Mouse (Mus musculus) hindbrain, embryonic 14.5 days (tissue): ENCODE results near the gene Lsamp. TPM values are rescaled to one million over a fixed set of nuclear protein-coding genes. Genes with fewer than 3 reads are reported as not detected.

Experiments
- ATAC-seq: fragments of 200-750 bp; cut with Nextera tagmentation; 2 replicates; pipeline ENCODE4 v1.8.0; 2017; ENCODE audit warnings: moderate number of reproducible peaks, mild to moderate bottlenecking, moderate TSS enrichment, moderate library complexity; ENCODE audit not compliant: low FRiP score
- DNase-seq: peaks from one replicate; pipeline ENCODE4 v3.0.0-alpha.2; 2015; ENCODE audit warnings: low spot score
- H3K27ac ChIP-seq: fragments of 300-500 bp; sonication (generic); 2 replicates; pipeline ENCODE4 v1.5.1; 2014; ENCODE audit warnings: mild to moderate bottlenecking, moderate library complexity
- H3K27me3 ChIP-seq: fragments of 300-500 bp; sonication (generic); 2 replicates; pipeline ENCODE4 v1.6.1; 2014; ENCODE audit warnings: mild to moderate bottlenecking, low read length, mixed read lengths; ENCODE audit not compliant: control insufficient read depth, insufficient read depth
- H3K36me3 ChIP-seq: fragments of 300-500 bp; sonication (generic); replicated peaks from 2 replicates; pipeline ENCODE4 v1.6.1; 2014; ENCODE audit not compliant: control insufficient read depth, insufficient read depth
- H3K4me1 ChIP-seq: fragments of 300-500 bp; sonication (generic); replicated peaks from 2 replicates; pipeline ENCODE4 v1.6.1; 2014; ENCODE audit warnings: antibody characterized with exemption, low read length, mixed read lengths; ENCODE audit not compliant: control insufficient read depth, insufficient read depth
- H3K4me2 ChIP-seq: fragments of 300-500 bp; sonication (generic); replicated peaks from 2 replicates; pipeline ENCODE4 v1.6.1; 2014; ENCODE audit warnings: mild to moderate bottlenecking, moderate library complexity
- H3K4me3 ChIP-seq: fragments of 300-500 bp; sonication (generic); replicated peaks from 2 replicates; pipeline ENCODE4 v1.5.1; 2014; ENCODE audit warnings: mild to moderate bottlenecking, low read length
- H3K9ac ChIP-seq: fragments of 300-500 bp; sonication (generic); 2 replicates; pipeline ENCODE4 v1.6.1; 2014
- H3K9me3 ChIP-seq: fragments of 300-500 bp; sonication (generic); 2 replicates; pipeline ENCODE4 v1.6.1; 2016; ENCODE audit warnings: low read length; ENCODE audit not compliant: control insufficient read depth
- WGBS: fragments of 180-500 bp; shearing (Covaris S2); extraction: QIAGEN DNeasy Blood & Tissue Kit; methylation state at CpG from one replicate; pipeline ENCODE4 v1.1.7; 2014; 5-methylcytosine and 5-hydroxymethylcytosine counted together
- polyA plus RNA-seq: library from polyadenylated mRNA; unstranded; fragments of >200 nt; fragmentation: Nextera tagmentation; extraction: Ambion mirVana; gene quantifications from 2 replicates; pipeline ENCODE4 v1.2.1, GENCODE M21; 2014

The Lsamp gene
- polyA plus RNA-seq, 1 experiment from 2014 or later = 88.1 TPM

GRCm38 (mm10) chr16:41701790-41702428 is 1717.7 kb downstream of the Lsamp start:
- no peak for DNase-seq
- no peaks in the 10 kb centered on the region for H3K9me3 ChIP-seq
- no peak overlapping the region for H3K9ac ChIP-seq
- no peak overlapping the region for H3K4me2 ChIP-seq
- H3K4me3 ChIP-seq = no peak overlapping the region
- no peaks in the 10 kb centered on the region for H3K27me3 ChIP-seq
- no peak overlapping the region for H3K27ac ChIP-seq
- no peak for ATAC-seq
- no peaks in the 10 kb centered on the region for H3K4me1 ChIP-seq
- WGBS = 76% methylated on average over 5 of the region's 5 CpGs
- no peaks in the 10 kb centered on the region for H3K36me3 ChIP-seq

- WGBS = 59% methylated on average over 9 of the region's 9 CpGs
- Histone ChIP-seq H3K4me2 (no peak overlapping the region), H3K27ac (peak overlapping the region; percentile 62)
Measured at GRCm38 (mm10) chr16:41728900-41729585, 1744.9 kb downstream of the Lsamp start.

DNA sequence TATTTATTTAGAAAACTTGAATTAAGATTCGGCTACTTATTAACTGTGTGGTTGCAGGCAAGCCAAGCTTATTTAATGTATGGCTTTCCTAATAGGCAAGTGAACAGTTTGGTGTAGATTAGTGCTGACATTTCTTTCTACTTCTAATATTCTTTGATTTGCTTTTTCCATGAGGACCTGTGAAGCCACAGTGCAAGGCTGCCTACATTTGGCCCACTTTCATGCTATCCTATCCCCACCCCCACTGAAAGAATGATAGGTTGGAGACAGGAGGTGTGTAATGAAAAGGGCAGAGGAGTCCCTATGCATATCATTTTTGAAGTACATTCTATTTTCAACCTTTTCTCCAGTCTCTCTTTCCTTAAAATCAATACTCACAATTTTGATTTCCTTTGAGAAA is 1745.8 kb downstream of the Lsamp start:
- no peak overlapping the region for H3K9ac ChIP-seq
- no peaks in the 10 kb centered on the region for H3K27me3 ChIP-seq
- H3K9me3 ChIP-seq = no peaks in the 10 kb centered on the region
- peaks cover 6% of the 10 kb centered on the region; the same call in 1 of the 2 replicates for H3K4me1 ChIP-seq
- DNase-seq (no peak), ATAC-seq (no peak)
- H3K4me2 ChIP-seq = no peak overlapping the region
- 84% methylated on average over 1 of the region's 1 CpGs for WGBS
- H3K4me3 ChIP-seq = no peak overlapping the region
- no peaks in the 10 kb centered on the region for H3K36me3 ChIP-seq
- H3K27ac ChIP-seq = peak overlapping the region; percentile 62; the same call in 1 of the 2 replicates

More at GRCm38 (mm10) chr16:41728900-41729585, 1744.9 kb downstream of the Lsamp start:
- no peak for DNase-seq
- peak; percentile 85 for ATAC-seq
- no peaks in the 10 kb centered on the region for H3K9me3 ChIP-seq
- H3K36me3 ChIP-seq = no peaks in the 10 kb centered on the region
- H3K9ac ChIP-seq = no peak overlapping the region
- no peaks in the 10 kb centered on the region for H3K27me3 ChIP-seq
- H3K4me3 ChIP-seq = no peak overlapping the region
- peaks cover 6% of the 10 kb centered on the region; the same call in 1 of the 2 replicates for H3K4me1 ChIP-seq

DNA sequence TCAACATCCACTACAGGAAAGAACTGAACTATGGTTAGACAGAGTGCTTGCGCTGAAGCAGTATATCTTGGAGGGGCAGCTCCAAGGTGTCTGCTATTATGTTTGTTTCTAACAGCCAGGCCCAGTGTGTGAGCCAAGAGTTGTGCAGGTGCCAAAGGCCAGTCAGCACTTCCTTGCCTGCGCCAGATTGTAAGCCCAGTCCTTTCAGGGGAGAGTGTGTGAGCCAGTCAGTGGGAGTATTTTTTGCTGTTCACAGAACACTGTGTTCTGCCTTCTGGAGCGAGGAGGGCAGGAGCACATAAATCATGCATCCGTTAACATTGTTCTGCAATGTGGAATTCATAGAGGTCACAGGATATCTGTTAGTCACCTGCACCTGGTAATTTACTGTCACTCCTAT is 1760.9 kb downstream of the Lsamp start:
- no peaks in the 10 kb centered on the region for H3K27me3 ChIP-seq
- DNase-seq (no peak), ATAC-seq (peak; percentile 51; the same call in 1 of the 2 replicates)
- H3K9me3 ChIP-seq = no peaks in the 10 kb centered on the region
- H3K4me1 ChIP-seq = no peaks in the 10 kb centered on the region
- no peak overlapping the region for H3K4me2 ChIP-seq
- no peak overlapping the region for H3K4me3 ChIP-seq
- 65% methylated on average over 4 of the region's 4 CpGs for WGBS
- no peaks in the 10 kb centered on the region for H3K36me3 ChIP-seq
- H3K27ac ChIP-seq = no peak overlapping the region
- no peak overlapping the region for H3K9ac ChIP-seq

GRCm38 (mm10) chr16:41746235-41746911 is 1762.2 kb downstream of the Lsamp start:
- H3K36me3 ChIP-seq = no peaks in the 10 kb centered on the region
- no peaks in the 10 kb centered on the region for H3K9me3 ChIP-seq
- no peak overlapping the region for H3K27ac ChIP-seq
- H3K27me3 ChIP-seq = no peaks in the 10 kb centered on the region
- no peak overlapping the region for H3K9ac ChIP-seq
- H3K4me2 ChIP-seq = no peak overlapping the region
- DNase-seq (no peak), ATAC-seq (no peak)
- H3K4me3 ChIP-seq = no peak overlapping the region
- WGBS = 88% methylated on average over 11 of the region's 11 CpGs
- no peaks in the 10 kb centered on the region for H3K4me1 ChIP-seq

DNA sequence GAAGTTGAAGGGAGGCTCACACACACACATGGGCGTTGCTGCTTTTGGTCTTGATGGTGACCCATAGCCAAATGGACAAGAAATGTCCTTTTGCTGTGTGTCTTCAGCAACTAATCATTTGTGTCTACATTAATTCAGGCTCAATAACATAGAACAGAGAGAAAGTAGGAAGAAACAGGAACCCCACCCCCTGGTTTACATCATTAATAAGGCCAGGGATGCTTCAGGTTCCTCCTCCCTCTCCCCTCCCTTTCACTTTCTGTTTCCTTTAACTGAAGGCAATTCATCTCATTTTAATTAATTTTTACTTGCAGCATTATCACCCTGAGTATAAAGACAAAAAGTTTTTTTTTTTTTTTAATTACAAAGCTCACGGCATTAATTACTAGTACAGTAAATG is 1763.7 kb downstream of the Lsamp start:
- H3K4me3 ChIP-seq = no peak overlapping the region
- H3K36me3 ChIP-seq = no peaks in the 10 kb centered on the region
- H3K27ac ChIP-seq = no peak overlapping the region
- H3K9me3 ChIP-seq = no peaks in the 10 kb centered on the region
- H3K27me3 ChIP-seq = no peaks in the 10 kb centered on the region
- ATAC-seq = no peak
- DNase-seq = no peak
- no peaks in the 10 kb centered on the region for H3K4me1 ChIP-seq
- 77% methylated on average over 2 of the region's 2 CpGs for WGBS
- no peak overlapping the region for H3K4me2 ChIP-seq
- no peak overlapping the region for H3K9ac ChIP-seq

DNA sequence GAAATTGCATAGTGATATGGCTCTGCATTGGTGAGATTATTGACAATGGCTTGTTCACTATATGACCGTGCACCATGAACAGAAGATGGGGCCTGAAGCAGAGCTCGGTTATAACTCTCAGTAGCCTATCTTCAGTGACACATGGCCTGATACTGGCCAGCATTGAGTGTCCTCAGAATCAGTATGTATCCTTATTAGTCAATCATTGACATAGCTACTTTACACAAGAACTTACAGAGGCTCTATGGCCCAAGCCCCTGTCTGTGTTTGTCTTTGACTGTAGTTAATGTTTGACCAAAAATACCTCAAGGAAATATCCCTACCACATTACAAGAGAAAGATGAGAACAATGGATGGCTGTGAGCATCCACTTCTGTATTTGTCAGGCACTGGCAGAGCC is 1764.6 kb downstream of the Lsamp start:
- Histone ChIP-seq H3K4me2 (no peak overlapping the region), H3K9ac (no peak overlapping the region), H3K9me3 (no peaks in the 10 kb centered on the region), H3K27ac (no peak overlapping the region), H3K4me1 (no peaks in the 10 kb centered on the region), H3K27me3 (no peaks in the 10 kb centered on the region), H3K36me3 (no peaks in the 10 kb centered on the region), H3K4me3 (no peak overlapping the region)
- DNase-seq (no peak), ATAC-seq (no peak)
- WGBS = 89% methylated on average over 2 of the region's 2 CpGs

DNA sequence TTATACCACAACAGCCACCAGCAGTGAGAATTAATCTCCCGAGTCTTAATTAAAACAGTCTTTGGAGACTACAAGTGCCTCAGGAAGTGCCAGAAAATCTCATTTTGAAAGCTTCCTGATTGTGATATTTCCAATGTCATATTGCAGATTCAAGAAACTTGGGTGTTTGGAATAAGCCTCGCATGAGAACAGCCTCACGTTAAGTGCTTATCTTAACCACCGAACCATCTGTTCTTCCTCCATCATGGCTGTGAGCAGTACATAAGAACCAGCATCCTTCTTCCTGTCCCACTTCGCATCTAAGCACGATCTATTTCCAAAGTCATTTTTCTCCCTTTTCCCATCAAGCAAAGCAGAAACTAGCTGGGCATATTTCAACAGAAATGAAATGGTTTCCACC is 1780.1 kb downstream of the Lsamp start:
- H3K27ac ChIP-seq = no peak overlapping the region
- H3K27me3 ChIP-seq = no peaks in the 10 kb centered on the region
- H3K9ac ChIP-seq = no peak overlapping the region
- H3K9me3 ChIP-seq = no peaks in the 10 kb centered on the region
- DNase-seq (no peak), ATAC-seq (no peak)
- no peak overlapping the region for H3K4me2 ChIP-seq
- H3K4me1 ChIP-seq = no peaks in the 10 kb centered on the region
- H3K36me3 ChIP-seq = no peaks in the 10 kb centered on the region
- 79% methylated on average over 6 of the region's 6 CpGs for WGBS
- no peak overlapping the region for H3K4me3 ChIP-seq

GRCm38 (mm10) chr16:41771427-41772125 is 1787.4 kb downstream of the Lsamp start:
- H3K36me3 ChIP-seq = no peaks in the 10 kb centered on the region
- no peak overlapping the region for H3K4me2 ChIP-seq
- no peak overlapping the region for H3K4me3 ChIP-seq
- no peak overlapping the region for H3K9ac ChIP-seq
- DNase-seq = no peak
- H3K4me1 ChIP-seq = peaks cover 10% of the 10 kb centered on the region; the same call in 1 of the 2 replicates
- peak overlapping the region; percentile 72 for H3K27ac ChIP-seq
- peak; percentile 90 for ATAC-seq
- WGBS = 63% methylated on average over 4 of the region's 4 CpGs
- no peaks in the 10 kb centered on the region for H3K9me3 ChIP-seq
- no peaks in the 10 kb centered on the region for H3K27me3 ChIP-seq
